Mouse (Mus musculus) CH12.LX (cell line): ENCODE results near the gene Gldc. TPM values are rescaled to one million over a fixed set of nuclear protein-coding genes. Genes with fewer than 3 reads are reported as not detected.

ENCODE experiments used
- DNase-seq: peaks from one replicate; pipeline ENCODE4 v3.0.0-alpha.2; 2013; ENCODE audit errors: extremely low read depth
- H3K27ac ChIP-seq: 2 replicates; pipeline ENCODE4 v1.5.1; 2012; ENCODE audit warnings: low read depth, mild to moderate bottlenecking, control low read depth, moderate library complexity; ENCODE audit not compliant: insufficient read depth
- H3K27me3 ChIP-seq: replicated peaks from 2 replicates; pipeline ENCODE3; 2012; ENCODE audit warnings: inconsistent platforms
- H3K36me3 ChIP-seq, 2 experiments: replicated peaks in 1 of 2; 2 replicates each; pipeline versions ENCODE3 to v1.6.1; 2012; ENCODE audit warnings: inconsistent platforms in 1 of 2, low read length in 1 of 2, mild to moderate bottlenecking in 1 of 2, mixed read lengths in 1 of 2, moderate library complexity in 1 of 2; ENCODE audit not compliant: control insufficient read depth in 1 of 2, insufficient read depth in 1 of 2
- H3K4me1 ChIP-seq, 2 experiments: 2 replicates each; pipeline ENCODE4 v1.6.1; 2012; ENCODE audit warnings: inconsistent platforms in 1 of 2, moderate library complexity in 1 of 2; ENCODE audit not compliant: insufficient read depth in 2 of 2, control insufficient read depth in 1 of 2
- H3K4me2 ChIP-seq: 2 replicates; pipeline ENCODE4 v1.6.1; 2012; ENCODE audit warnings: low read depth, mild to moderate bottlenecking, control low read depth; ENCODE audit not compliant: poor library complexity, insufficient read depth, severe bottlenecking
- H3K4me3 ChIP-seq, 3 experiments: fragments of 150-350 bp in 1 of 3; sonication (generic) in 1 of 3; replicated peaks in 1 of 3; 2 replicates each; pipeline versions ENCODE3 to v1.5.1; 2011 to 2012; ENCODE audit warnings: low read depth in 2 of 3, low read length in 2 of 3, mild to moderate bottlenecking in 2 of 3, moderate library complexity in 2 of 3, control low read depth in 1 of 3, improper control_type of control experiment in 1 of 3, inconsistent platforms in 1 of 3, mixed read lengths in 1 of 3; ENCODE audit not compliant: poor library complexity in 1 of 3
- H3K79me2 ChIP-seq: replicated peaks from 2 replicates; pipeline ENCODE4 v1.6.1; 2012; ENCODE audit warnings: mild to moderate bottlenecking, moderate library complexity; ENCODE audit not compliant: control insufficient read depth, poor library complexity, insufficient read depth, severe bottlenecking; ENCODE audit errors: extremely low read depth
- H3K9ac ChIP-seq: 2 replicates; pipeline ENCODE4 v1.6.1; 2012; ENCODE audit warnings: low read depth, mild to moderate bottlenecking, control low read depth, moderate library complexity; ENCODE audit not compliant: insufficient read depth
- H3K9me3 ChIP-seq: replicated peaks from 2 replicates; pipeline ENCODE3; 2012; ENCODE audit warnings: low read length, inconsistent platforms, mixed read lengths
- CHD2 ChIP-seq: IDR thresholded peaks from 2 replicates; pipeline ENCODE4 v1.6.1; 2011; ENCODE audit warnings: low read length, improper control_type of control experiment
- CTCF ChIP-seq, 2 experiments: IDR thresholded peaks in 1 of 2; conservative IDR thresholded peaks in 1 of 2; 2 replicates each; pipeline ENCODE4 v1.5.1; 2011 to 2012; ENCODE audit warnings: low read depth in 2 of 2, low read length in 2 of 2, improper control_type of control experiment in 1 of 2, inconsistent platforms in 1 of 2, mild to moderate bottlenecking in 1 of 2, moderate library complexity in 1 of 2
- E2F4 ChIP-seq: IDR thresholded peaks from 2 replicates; pipeline ENCODE4 v1.6.1; 2011; ENCODE audit warnings: low read depth, low read length, improper control_type of control experiment; ENCODE audit not compliant: insufficient replicate concordance
- ELF1 ChIP-seq: IDR thresholded peaks from 2 replicates; pipeline ENCODE4 v1.6.1; 2014; ENCODE audit warnings: low read depth, mild to moderate bottlenecking, inconsistent platforms, low read length, improper control_type of control experiment
- EP300 ChIP-seq: IDR thresholded peaks from 2 replicates; pipeline ENCODE4 v1.6.1; 2011; ENCODE audit warnings: low read length, improper control_type of control experiment
- JUN ChIP-seq: IDR thresholded peaks from 2 replicates; pipeline ENCODE4 v1.6.1; 2011; ENCODE audit warnings: low read depth, mild to moderate bottlenecking, low read length, improper control_type of control experiment, moderate library complexity; ENCODE audit not compliant: insufficient read depth
- KAT2A ChIP-seq: IDR thresholded peaks from 2 replicates; pipeline ENCODE4 v1.6.1; 2012; ENCODE audit warnings: low read length, improper control_type of control experiment, inconsistent platforms; ENCODE audit not compliant: insufficient replicate concordance
- MAFK ChIP-seq: IDR thresholded peaks from 2 replicates; pipeline ENCODE4 v1.6.1; 2011; ENCODE audit warnings: low read length, improper control_type of control experiment; ENCODE audit not compliant: insufficient replicate concordance
- MAX ChIP-seq: IDR thresholded peaks from 2 replicates; pipeline ENCODE4 v1.6.1; 2011; ENCODE audit warnings: low read length, improper control_type of control experiment
- MEF2A ChIP-seq: IDR thresholded peaks from 2 replicates; pipeline ENCODE4 v1.6.1; 2014; ENCODE audit warnings: low read depth, mild to moderate bottlenecking, inconsistent platforms, low read length, improper control_type of control experiment, borderline replicate concordance
- MXI1 ChIP-seq: IDR thresholded peaks from 2 replicates; pipeline ENCODE4 v1.6.1; 2011; ENCODE audit warnings: mild to moderate bottlenecking, low read depth, low read length, improper control_type of control experiment
- MYC ChIP-seq: IDR thresholded peaks from 2 replicates; pipeline ENCODE4 v1.6.1; 2011; ENCODE audit warnings: low read depth, mild to moderate bottlenecking, improper control_type of control experiment, low read length
- NRF1 ChIP-seq: IDR thresholded peaks from 2 replicates; pipeline ENCODE4 v1.6.1; 2014; ENCODE audit warnings: low read depth, mild to moderate bottlenecking, inconsistent platforms, low read length, improper control_type of control experiment, moderate library complexity
- POLR2A ChIP-seq: IDR thresholded peaks from 2 replicates; pipeline ENCODE4 v1.6.1; 2011; ENCODE audit warnings: low read depth, mild to moderate bottlenecking, improper control_type of control experiment, low read length
- SIN3A ChIP-seq: IDR thresholded peaks from 2 replicates; pipeline ENCODE4 v1.6.1; 2012; ENCODE audit warnings: low read length, improper control_type of control experiment, inconsistent platforms
- SMC3 ChIP-seq: IDR thresholded peaks from 2 replicates; pipeline ENCODE4 v1.6.1; 2011; ENCODE audit warnings: low read depth, low read length, improper control_type of control experiment
- USF1 ChIP-seq: IDR thresholded peaks from 2 replicates; pipeline ENCODE4 v1.6.1; 2014; ENCODE audit warnings: low read depth, mild to moderate bottlenecking, inconsistent platforms, low read length, improper control_type of control experiment
- USF2 ChIP-seq: conservative IDR thresholded peaks from 2 replicates; pipeline ENCODE4 v1.6.1; 2011; ENCODE audit warnings: low read depth, low read length, improper control_type of control experiment
- ZC3H11A ChIP-seq: IDR thresholded peaks from 2 replicates; pipeline ENCODE4 v1.6.1; 2012; ENCODE audit warnings: low read depth, mild to moderate bottlenecking, inconsistent platforms, low read length, improper control_type of control experiment
- ZKSCAN1 ChIP-seq: IDR thresholded peaks from 2 replicates; pipeline ENCODE4 v1.6.1; 2012; ENCODE audit warnings: low read depth, inconsistent platforms, low read length, improper control_type of control experiment, borderline replicate concordance
- ZNF384 ChIP-seq: IDR thresholded peaks from 2 replicates; pipeline ENCODE4 v1.6.1; 2012; ENCODE audit warnings: low read depth, low read length, improper control_type of control experiment, inconsistent platforms
- dilution Hi-C: fragments of 300-500 bp; cut with MboI; formaldehyde crosslinking; loops from 2 replicates; pipeline ENCODE4 v1.14.3; 2020; ENCODE audit warnings: low sequenced_read_pairs; ENCODE audit not compliant: extremely low pct_unique_long_range_greater_than_20kb, extremely low pct_ligation_motif_present
- in situ Hi-C: fragments of 300-500 bp; cut with MboI; formaldehyde crosslinking; loops from 3 replicates; pipeline ENCODE4 v1.14.3; 2019; ENCODE audit warnings: low sequenced_read_pairs, low pct_ligation_motif_present, low pct_unique_long_range_greater_than_20kb, mixed read lengths
- polyA plus RNA-seq: library from polyadenylated mRNA; unstranded; fragments of >175 nt; gene quantifications from 2 replicates; pipeline ENCODE4 v1.2.1, GENCODE M21; 2012; ENCODE audit warnings: low read depth; ENCODE audit not compliant: insufficient read length
- total RNA-seq, 2 experiments: library from RNA; depleted of rRNA; stranded (reverse); fragments of 300-350 nt in 1 of 2; fragments of >200 nt in 1 of 2; gene quantifications; 2 replicates each; pipeline ENCODE4 v1.2.3; 2012 to 2014

The Gldc gene
- total and polyA plus RNA-seq, 3 experiments, result 0.30 to 1.8 (median 0.64) TPM

DNA sequence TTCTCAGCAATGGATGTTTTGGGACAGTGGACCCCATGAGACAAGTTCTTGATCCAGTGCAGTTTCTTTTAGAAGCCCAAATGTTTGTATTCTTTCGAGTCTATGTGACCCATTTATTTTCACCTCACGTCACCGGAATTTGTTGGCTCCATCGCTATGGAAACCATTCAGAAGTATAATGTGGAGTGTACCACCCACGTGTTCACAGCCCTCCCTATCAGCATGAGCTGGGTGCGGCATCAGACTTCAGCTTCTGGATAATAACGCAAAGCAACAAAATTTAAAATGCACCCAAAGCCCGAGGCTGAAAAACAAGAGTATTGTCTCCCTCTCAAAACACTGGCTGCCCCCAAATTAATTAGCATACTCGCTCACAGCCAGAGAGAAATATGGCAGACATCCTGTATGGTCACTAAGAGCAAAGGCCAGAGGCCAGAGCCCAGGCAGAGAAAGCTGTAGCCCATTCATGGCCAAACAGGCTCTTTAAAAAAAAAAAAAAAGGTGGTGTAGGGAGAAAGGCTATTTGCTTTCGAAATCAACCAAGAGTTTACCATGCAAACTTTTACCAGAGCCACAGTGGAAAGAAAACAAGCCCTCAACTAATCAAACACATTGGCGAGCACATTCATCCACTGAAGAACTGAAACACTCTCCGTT, 18.1 kb downstream of the Gldc start:
- Histone ChIP-seq H3K4me3 (no peak overlapping the region), H3K9ac (no peak overlapping the region), H3K79me2 (no peaks in the 10 kb centered on the region), H3K36me3 (no peaks in the 10 kb centered on the region), H3K9me3 (no peaks in the 10 kb centered on the region), H3K4me1 (no peaks in the 10 kb centered on the region), H3K4me2 (peak overlapping the region; percentile 65), H3K27me3 (no peaks in the 10 kb centered on the region), H3K27ac (no peak overlapping the region)
- TF ChIP-seq SIN3A (no peak), E2F4 (no peak), CHD2 (no peak), JUN (no peak), USF1 (no peak), NRF1 (no peak), MXI1 (no peak), MAX (no peak), ZNF384 (no peak)
- dilution Hi-C loops (no loop called here), in situ Hi-C loops (no loop called here)
- no peak for DNase-seq

DNA sequence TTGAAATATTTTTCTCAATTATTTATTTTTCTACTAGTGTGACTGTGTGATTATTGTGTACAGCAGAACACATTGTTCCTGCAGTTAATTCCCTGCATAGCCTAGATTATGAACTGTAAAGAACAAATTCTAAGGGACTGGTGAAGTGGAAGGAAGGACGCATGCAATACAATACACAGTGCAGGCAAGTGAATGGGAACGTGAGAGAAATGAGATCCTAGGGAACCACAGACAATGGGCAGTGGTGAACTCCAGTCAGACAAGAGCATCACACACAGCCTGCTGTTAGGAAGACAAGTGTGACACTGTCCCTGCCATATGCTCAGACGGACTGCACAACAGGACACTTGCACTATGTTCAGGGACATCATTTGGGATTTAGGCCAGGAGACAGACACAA, 21.5 kb downstream of the Gldc start:
- H3K9me3 ChIP-seq, result no peaks in the 10 kb centered on the region
- no peaks in the 10 kb centered on the region for H3K36me3 ChIP-seq
- no peaks in the 10 kb centered on the region for H3K27me3 ChIP-seq
- no peak overlapping the region for H3K4me2 ChIP-seq
- no peak for DNase-seq
- peaks cover 0 to 2% of the 10 kb centered on the region in 2 experiments; a peak in 2 of 4 replicates for H3K4me1 ChIP-seq
- H3K79me2 ChIP-seq, result no peaks in the 10 kb centered on the region
- H3K4me3 ChIP-seq, result no peak overlapping the region
- dilution Hi-C loops, result no loop called here
- no peak overlapping the region for H3K9ac ChIP-seq
- in situ Hi-C loops, result no loop called here
- H3K27ac ChIP-seq, result no peak overlapping the region
- TF ChIP-seq MAFK (no peak), ZKSCAN1 (no peak), E2F4 (no peak), ZC3H11A (no peak), CTCF (conservative IDR thresholded peaks at IDR 0.05 in 1 of 2, IDR thresholded peaks at IDR 0.05 in 1 of 2; ENCODE audit: low read depth in 2 of 2, low read length in 2 of 2) (no peak), MEF2A (no peak), ELF1 (no peak), SMC3 (no peak), MYC (no peak), MAX (no peak), USF2 (no peak), EP300 (no peak), CHD2 (no peak), POLR2A (no peak), KAT2A (no peak)
- TF ChIP-seq, all 38 proteins: peak for 0
